Mouse (Mus musculus) gastrocnemius, adult 2 months (tissue): ENCODE results near the gene Zscan25. TPM values are rescaled to one million over a fixed set of nuclear protein-coding genes. Genes with fewer than 3 reads are reported as not detected.
"Not testable (repeated sequence)": the region's sequence is repeated elsewhere in the genome, so short reads cannot be mapped to it uniquely, and the experiment has no call there.

ENCODE experiments used
- DNase-seq: peaks from one replicate; pipeline ENCODE4 v3.0.0; 2022
- H3K27ac ChIP-seq: fragments of 200-600 bp; 2 replicates; pipeline ENCODE4 v1.8.1; 2022; ENCODE audit warnings: mild to moderate bottlenecking
- H3K4me3 ChIP-seq: fragments of 200-600 bp; 2 replicates; pipeline ENCODE4 v1.8.1; 2022; ENCODE audit warnings: mild to moderate bottlenecking, moderate library complexity
- CTCF ChIP-seq: fragments of 200-600 bp; IDR thresholded peaks from 2 replicates; pipeline ENCODE4 v1.8.1; 2022; ENCODE audit warnings: antibody characterized with exemption, mild to moderate bottlenecking, moderate library complexity
- intact Hi-C: fragments of 180-260 bp; cut with DNase I; formaldehyde crosslinking; loops from one replicate; pipeline ENCODE4 v1.15.1; 2025
- long read RNA-seq, 2 experiments: library from polyadenylated mRNA; stranded (forward); transcript quantifications; one replicate each; pipeline ENCODE4 v2.0.0; 2021
- total RNA-seq, 2 experiments: library from RNA; stranded (reverse); gene quantifications; 2 replicates each; pipeline ENCODE4 v1.2.3; 2021

Gene Zscan25
- total RNA-seq: 1 to 10 TPM; 8.8 to 9.4 TPM
- long read RNA-seq, experiment 1, partial matches to known transcripts: 1 of 4 reads
- long read RNA-seq, experiment 1, other reads (novel, unspliced or antisense): 3 of 4 reads
- long read RNA-seq, experiment 2, partial matches to known transcripts: 0 of 9 reads
- long read RNA-seq, experiment 2, other reads (novel, unspliced or antisense): 9 of 9 reads

- intact Hi-C loops: loop anchor here (1.0 kb wide), 1 partner anchor 49 kb away; the partner anchor contains the start of gene Zfp655
- Histone ChIP-seq H3K4me3 (peak within 1 kb of the TSS; percentile 88), H3K27ac (peak within 1 kb of the TSS; percentile 98)
- TF ChIP-seq CTCF: no peak
- DNase-seq: peak; percentile 96
These were observed at the start of gene Zscan25 for GRCm38 (mm10) chr5:145280371-145281143. TSS of gene Zscan25 (plus strand) at chr5:145280500.

GRCm38 (mm10) chr5:145230641-145231040 is 49.7 kb upstream of the Zscan25 start:
- Histone ChIP-seq H3K4me3 (peak overlapping the region; percentile 93), H3K27ac (peak overlapping the region; percentile 98)
- TF ChIP-seq CTCF: no peak
- no peak for DNase-seq
- intact Hi-C loops: loop anchor here (1.0 to 10.0 kb wide), 4 partner anchors 26 to 146 kb away; partner anchors contain the start of genes Arpc1a, Bud31, Kpna7 and Pdap1

DNA sequence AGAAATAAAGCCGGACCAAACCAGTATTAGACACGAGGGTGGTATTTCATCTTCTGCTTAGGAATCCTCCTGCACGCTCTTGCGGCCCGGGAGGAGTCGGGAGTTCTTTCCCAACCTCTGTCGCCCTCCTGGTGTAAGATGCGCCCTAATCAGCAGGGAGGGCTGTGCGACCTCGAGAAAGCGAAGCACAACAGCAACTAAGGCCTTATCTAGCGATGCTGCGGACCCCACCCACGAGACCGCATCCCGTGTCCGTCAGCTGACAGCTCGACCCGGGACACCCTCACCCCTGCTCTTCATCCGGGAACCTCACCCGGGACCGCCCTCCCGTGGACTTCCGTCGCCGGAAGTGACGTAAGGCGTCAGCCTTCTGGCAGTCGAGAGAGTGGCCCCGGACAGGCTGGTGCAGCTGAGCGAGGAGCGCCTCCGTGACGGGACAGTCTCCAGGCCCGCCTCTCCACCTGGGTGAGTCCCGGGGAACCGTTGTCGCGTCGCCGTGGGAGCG is 48.9 kb upstream of the Zscan25 start, which contains the start of gene Zfp655:
Gene Zfp655 (plus strand): TSS at position 349 of the 505 bp plus-strand sequence.
- peak within 1 kb of the TSS; percentile 93 for H3K4me3 ChIP-seq
- intact Hi-C loops: loop anchor here (1.0 to 10.0 kb wide), 4 partner anchors 27 to 147 kb away; partner anchors contain the start of genes Arpc1a, Bud31, Kpna7 and Pdap1
- TF ChIP-seq CTCF: no peak
- H3K27ac ChIP-seq: peak within 1 kb of the TSS; percentile 98
- DNase-seq: peak; percentile 98

DNA sequence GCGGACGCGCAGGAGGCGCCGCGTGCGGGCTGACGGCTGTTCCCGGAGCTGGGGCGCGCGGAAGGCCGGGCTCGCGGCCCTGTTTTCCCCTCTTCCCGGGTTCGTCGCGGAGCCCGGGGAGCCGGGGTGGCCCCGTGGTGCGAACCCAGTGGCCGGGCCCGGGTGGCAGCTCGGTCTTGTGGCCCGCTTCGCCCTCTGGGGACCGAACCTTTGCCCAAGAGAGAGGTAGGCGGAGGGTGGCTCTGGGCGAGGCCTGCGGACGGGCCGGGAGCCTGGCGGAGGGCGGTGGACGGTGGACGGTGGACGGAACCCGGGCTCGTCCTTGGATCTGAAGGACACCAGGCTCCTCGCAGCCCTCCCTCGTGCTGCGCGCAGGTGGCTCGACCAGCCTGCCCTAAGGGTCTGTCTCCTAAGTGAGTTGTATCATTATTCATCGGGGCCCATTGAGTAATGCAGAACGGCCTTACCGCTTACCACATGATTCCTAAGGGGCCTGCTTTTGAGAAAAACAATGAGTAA is 48.3 kb upstream of the Zscan25 start:
- Histone ChIP-seq H3K27ac (peak overlapping the region; percentile 98), H3K4me3 (peak overlapping the region; percentile 93)
- intact Hi-C loops: loop anchor here (1.0 to 10.0 kb wide), 4 partner anchors 27 to 147 kb away; partner anchors contain the start of genes Arpc1a, Bud31, Kpna7 and Pdap1
- no peak for TF ChIP-seq CTCF
- DNase-seq: no peak

DNA sequence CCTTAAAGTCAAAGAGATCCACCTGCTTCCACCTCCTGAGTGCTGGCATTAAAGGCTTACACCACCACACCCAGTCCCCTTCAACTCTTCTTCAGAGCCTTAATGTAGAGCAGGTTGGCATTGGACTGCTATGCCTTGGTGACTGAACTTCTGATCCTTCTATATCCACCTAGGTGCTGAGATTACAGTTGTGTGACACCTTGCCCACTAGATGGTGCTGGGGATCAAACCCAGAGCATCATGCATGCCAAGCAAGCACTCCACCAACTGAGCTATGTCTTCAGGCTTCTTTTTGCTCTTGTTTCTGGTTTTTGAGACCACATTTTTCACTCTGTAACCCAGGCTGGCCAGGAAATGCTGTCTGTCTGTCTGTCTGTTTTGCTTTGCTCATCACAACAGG is 45.7 kb upstream of the Zscan25 start:
- Histone ChIP-seq H3K27ac (no peak overlapping the region), H3K4me3 (no peak overlapping the region)
- peak; percentile 58 for TF ChIP-seq CTCF
- intact Hi-C loops: loop anchor here (10.0 kb wide), 1 partner anchor 150 kb away; the partner anchor contains the start of genes Arpc1a and Kpna7
- DNase-seq: no peak

- no peak for DNase-seq
- Histone ChIP-seq H3K27ac (no peak overlapping the region), H3K4me3 (no peak overlapping the region)
- no peak for TF ChIP-seq CTCF
- intact Hi-C loops: no loop called here
These were observed 30.8 kb upstream of the Zscan25 start for GRCm38 (mm10) chr5:145249520-145249919.

GRCm38 (mm10) chr5:145273568-145273967 is 6.7 kb upstream of the Zscan25 start:
- H3K27ac ChIP-seq, DNase-seq, intact Hi-C loops, H3K4me3 ChIP-seq: not testable (repeated sequence)

DNA sequence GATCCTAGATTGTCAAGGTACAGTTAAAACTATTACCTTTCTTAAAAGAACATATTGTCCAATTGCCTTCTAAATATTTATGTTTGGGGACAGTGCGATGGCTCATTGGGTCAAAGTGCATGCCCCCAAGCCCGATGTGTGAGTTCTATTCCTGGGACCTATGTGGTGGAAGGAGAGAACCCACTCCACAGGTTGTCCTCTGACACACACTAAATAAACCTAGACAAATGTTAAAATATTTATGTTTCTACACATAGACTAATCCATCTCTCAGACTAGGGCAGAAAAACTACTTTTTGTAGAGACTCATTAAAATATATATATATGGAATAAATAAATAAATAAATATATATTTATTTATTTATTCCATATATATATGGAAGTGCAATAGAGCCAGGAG is 352 bp upstream of the Zscan25 start:
- TF ChIP-seq CTCF: no peak
- H3K4me3 ChIP-seq: peak overlapping the region; percentile 88
- DNase-seq: no peak
- intact Hi-C loops: loop anchor here (1.0 kb wide), 1 partner anchor 49 kb away; the partner anchor contains the start of gene Zfp655
- H3K27ac ChIP-seq: no peak overlapping the region; the same call in 1 of the 2 replicates

- Histone ChIP-seq H3K4me3 (no peak overlapping the region), H3K27ac (no peak overlapping the region)
- no peak for DNase-seq
- no peak for TF ChIP-seq CTCF
- intact Hi-C loops: no loop called here
These were observed 8.1 kb downstream of the Zscan25 start for GRCm38 (mm10) chr5:145288382-145288781.

DNA sequence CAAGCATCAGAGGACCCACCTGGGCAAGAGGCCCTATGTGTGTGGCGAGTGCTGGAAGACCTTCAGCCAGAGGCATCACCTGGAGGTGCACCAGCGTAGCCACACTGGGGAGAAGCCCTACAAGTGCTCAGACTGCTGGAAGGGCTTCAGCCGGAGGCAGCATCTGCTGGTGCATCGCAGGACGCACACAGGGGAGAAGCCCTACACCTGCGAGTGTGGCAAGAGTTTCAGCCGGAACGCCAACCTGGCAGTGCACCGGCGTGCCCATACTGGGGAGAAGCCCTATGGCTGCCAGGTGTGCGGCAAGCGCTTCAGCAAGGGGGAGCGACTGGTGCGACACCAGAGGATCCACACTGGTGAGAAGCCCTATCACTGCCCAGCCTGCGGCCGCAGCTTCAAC is 10.4 kb downstream of the Zscan25 start:
- no peak overlapping the region for H3K4me3 ChIP-seq
- H3K27ac ChIP-seq: no peak overlapping the region
- no peak for TF ChIP-seq CTCF
- intact Hi-C loops: no loop called here
- no peak for DNase-seq

DNA sequence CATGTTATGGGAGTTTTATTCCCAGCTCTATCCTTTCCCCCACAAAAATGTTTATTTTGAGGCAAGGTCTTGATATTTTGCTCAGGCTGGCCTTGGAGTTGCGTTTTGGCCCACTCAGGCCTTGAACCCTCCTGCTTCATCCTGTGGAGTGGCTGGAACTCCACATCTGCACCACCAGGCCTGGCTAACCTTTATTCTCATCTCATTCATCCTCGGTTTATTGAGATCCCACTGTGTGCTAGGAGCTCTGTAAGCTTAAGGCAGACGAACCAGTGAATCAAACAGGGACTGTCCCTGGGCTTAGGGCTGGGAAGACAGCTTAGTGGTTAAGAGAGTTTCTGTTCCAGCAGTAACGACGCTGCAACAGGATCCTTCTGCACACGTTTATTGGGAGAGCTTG is 12.1 kb downstream of the Zscan25 start:
- DNase-seq: no peak
- intact Hi-C loops: no loop called here
- no peak for TF ChIP-seq CTCF
- no peak overlapping the region for H3K27ac ChIP-seq
- no peak overlapping the region for H3K4me3 ChIP-seq

GRCm38 (mm10) chr5:145300469-145300868 is 20.2 kb downstream of the Zscan25 start:
- Histone ChIP-seq H3K27ac (no peak overlapping the region), H3K4me3 (no peak overlapping the region)
- no peak for DNase-seq
- intact Hi-C loops: no loop called here
- TF ChIP-seq CTCF: no peak

- intact Hi-C loops: not testable (repeated sequence)
These were observed 21.5 kb downstream of the Zscan25 start for GRCm38 (mm10) chr5:145301796-145302195.

More at GRCm38 (mm10) chr5:145301796-145302195, 21.5 kb downstream of the Zscan25 start:
- not testable (repeated sequence) for H3K27ac ChIP-seq, H3K4me3 ChIP-seq, DNase-seq
